Mouse (Mus musculus) lung, embryonic 16.5 days (tissue): ENCODE data around the gene Lyl1. TPM values are rescaled to one million over a fixed set of nuclear protein-coding genes. Genes with fewer than 3 reads are reported as not detected.

Experiments
- polyA plus RNA-seq: library from polyadenylated mRNA; unstranded; fragments of >200 nt; fragmentation: Nextera tagmentation; extraction: Ambion mirVana; gene quantifications from 2 replicates; pipeline ENCODE4 v1.2.1, GENCODE M21; 2015

Lyl1 gene
- polyA plus RNA-seq, 1 experiment from 2014 or later, result 12.5 TPM

Other genes starting within 250 kb of the Lyl1 start
- gene Ier2, start 38.6 kb upstream of the Lyl1 start, polyA plus RNA-seq, result 83.2 and 87.4 TPM in 2 replicates
- 54.7 and 58.8 TPM in 2 replicates for gene Trmt1, start 15.2 kb upstream of the Lyl1 start, polyA plus RNA-seq
- gene Nacc1, start 13.6 kb upstream of the Lyl1 start, polyA plus RNA-seq, result 16.9 and 19.5 TPM in 2 replicates
- 3.1 and 3.7 TPM in 2 replicates for gene G430095P16Rik, start 21.6 kb downstream of the Lyl1 start, polyA plus RNA-seq
- 43.9 and 44.6 TPM in 2 replicates for gene Nfix, start 98.9 kb downstream of the Lyl1 start, polyA plus RNA-seq
- gene Dand5, start 121.4 kb downstream of the Lyl1 start, polyA plus RNA-seq, result 6.3 and 6.5 TPM in 2 replicates
- gene Gadd45gip1, start 130.1 kb downstream of the Lyl1 start, polyA plus RNA-seq, result 38.6 and 43.0 TPM in 2 replicates
- gene Rad23a, start 139.2 kb downstream of the Lyl1 start, polyA plus RNA-seq, result 110 and 120 TPM in 2 replicates
- 980 and 996 TPM in 2 replicates for gene Calr, start 145.5 kb downstream of the Lyl1 start, polyA plus RNA-seq
- 90.1 and 93.3 TPM in 2 replicates for gene Farsa, start 155.5 kb downstream of the Lyl1 start, polyA plus RNA-seq
- 58.7 and 59.6 TPM in 2 replicates for gene Syce2, start 170.7 kb downstream of the Lyl1 start, polyA plus RNA-seq
- gene Gcdh, start 192.5 kb downstream of the Lyl1 start, polyA plus RNA-seq, result 36.7 and 37.3 TPM in 2 replicates
- 1.5 and 4.9 TPM in 2 replicates for gene Klf1, start 200.5 kb downstream of the Lyl1 start, polyA plus RNA-seq
- gene Dnase2a, start 207.1 kb downstream of the Lyl1 start, polyA plus RNA-seq, result 19.9 and 21.1 TPM in 2 replicates
- gene Mast1, start 235.9 kb downstream of the Lyl1 start, polyA plus RNA-seq, result 0.64 and 0.72 TPM in 2 replicates
- gene Rtbdn, start 245.5 kb downstream of the Lyl1 start, polyA plus RNA-seq, result 0.23 and 0.29 TPM in 2 replicates